Mouse (Mus musculus) liver, embryonic 16.5 days (tissue): ENCODE results near the gene Nudt14. TPM values are rescaled to one million over a fixed set of nuclear protein-coding genes. Genes with fewer than 3 reads are reported as not detected.

Experiments
- ATAC-seq: fragments of 200-750 bp; cut with Nextera tagmentation; 2 replicates; pipeline ENCODE4 v1.8.0; 2017; ENCODE audit warnings: low read depth, mild to moderate bottlenecking, moderate number of reproducible peaks, moderate library complexity
- H3K27ac ChIP-seq: fragments of 300-500 bp; sonication (generic); 2 replicates; pipeline ENCODE4 v1.5.1; 2014; ENCODE audit warnings: mild to moderate bottlenecking, low read length
- H3K27me3 ChIP-seq: fragments of 300-500 bp; sonication (generic); 2 replicates; pipeline ENCODE4 v1.6.1; 2014; ENCODE audit warnings: low read depth, low read length, mixed read lengths; ENCODE audit not compliant: control insufficient read depth, insufficient read depth
- H3K36me3 ChIP-seq: fragments of 300-500 bp; sonication (generic); 2 replicates; pipeline ENCODE4 v1.6.1; 2014; ENCODE audit warnings: mild to moderate bottlenecking; ENCODE audit not compliant: control insufficient read depth, insufficient read depth
- H3K4me1 ChIP-seq: fragments of 300-500 bp; sonication (generic); 2 replicates; pipeline ENCODE4 v1.6.1; 2014; ENCODE audit warnings: low read depth, low read length, mixed read lengths; ENCODE audit not compliant: control insufficient read depth
- H3K4me2 ChIP-seq: fragments of 300-500 bp; sonication (generic); 2 replicates; pipeline ENCODE4 v1.6.1; 2014; ENCODE audit warnings: low read depth, low read length, mixed read lengths
- H3K4me3 ChIP-seq: fragments of 300-500 bp; sonication (generic); 2 replicates; pipeline ENCODE4 v1.5.1; 2014; ENCODE audit warnings: low read depth, mild to moderate bottlenecking, low read length
- H3K9ac ChIP-seq: fragments of 300-500 bp; sonication (generic); 2 replicates; pipeline ENCODE4 v1.6.1; 2014; ENCODE audit warnings: low read depth, low read length
- H3K9me3 ChIP-seq: fragments of 300-500 bp; sonication (generic); replicated peaks from 2 replicates; pipeline ENCODE4 v1.6.1; 2016; ENCODE audit warnings: low read length; ENCODE audit not compliant: control insufficient read depth
- WGBS: fragments of 180-500 bp; shearing (Covaris S2); extraction: QIAGEN DNeasy Blood & Tissue Kit; methylation state at CpG from one replicate; pipeline ENCODE4 v1.1.7; 2014; ENCODE audit not compliant: insufficient replicate concordance; 5-methylcytosine and 5-hydroxymethylcytosine counted together
- microRNA-seq: library from miRNA; unstranded; fragments of <30 nt; microRNA quantifications from one replicate; pipeline ENCODE4, GENCODE M21; 2016
- polyA plus RNA-seq: library from polyadenylated mRNA; unstranded; fragments of >200 nt; fragmentation: Nextera tagmentation; extraction: Ambion mirVana; gene quantifications from 2 replicates; pipeline ENCODE4 v1.2.1, GENCODE M21; 2015

Nudt14 gene
- polyA plus RNA-seq, 1 experiment from 2014 or later = 12.1 TPM

DNA sequence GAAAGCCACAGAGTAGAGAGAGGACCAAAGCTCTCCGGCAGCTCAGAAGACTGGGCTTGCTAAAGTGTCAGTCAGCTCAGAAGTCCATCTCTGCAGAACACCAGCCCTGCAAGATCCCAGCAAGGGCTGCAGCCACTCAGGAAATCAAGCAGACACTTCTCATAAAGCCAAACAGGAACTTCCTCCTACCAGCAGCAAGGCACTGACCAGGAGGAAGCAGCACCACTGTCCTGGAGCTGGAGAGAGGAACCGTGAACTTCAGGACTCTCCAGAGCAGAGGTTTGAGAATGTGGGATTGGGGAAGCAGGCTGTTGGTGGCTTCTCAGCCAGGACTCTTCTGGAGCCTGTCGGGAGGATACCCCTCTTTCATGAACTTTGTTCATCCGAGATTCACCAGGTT lies 47.0 kb downstream of the Nudt14 start:
- H3K4me1 ChIP-seq = no peaks in the 10 kb centered on the region
- H3K36me3 ChIP-seq = no peaks in the 10 kb centered on the region
- no peak overlapping the region for H3K4me3 ChIP-seq
- no peaks in the 10 kb centered on the region for H3K9me3 ChIP-seq
- no peak overlapping the region for H3K9ac ChIP-seq
- peaks cover 4% of the 10 kb centered on the region; the same call in 1 of the 2 replicates for H3K27me3 ChIP-seq
- WGBS = 17% methylated on average over 4 of the region's 4 CpGs
- ATAC-seq = no peak
- H3K27ac ChIP-seq = no peak overlapping the region
- H3K4me2 ChIP-seq = no peak overlapping the region

DNA sequence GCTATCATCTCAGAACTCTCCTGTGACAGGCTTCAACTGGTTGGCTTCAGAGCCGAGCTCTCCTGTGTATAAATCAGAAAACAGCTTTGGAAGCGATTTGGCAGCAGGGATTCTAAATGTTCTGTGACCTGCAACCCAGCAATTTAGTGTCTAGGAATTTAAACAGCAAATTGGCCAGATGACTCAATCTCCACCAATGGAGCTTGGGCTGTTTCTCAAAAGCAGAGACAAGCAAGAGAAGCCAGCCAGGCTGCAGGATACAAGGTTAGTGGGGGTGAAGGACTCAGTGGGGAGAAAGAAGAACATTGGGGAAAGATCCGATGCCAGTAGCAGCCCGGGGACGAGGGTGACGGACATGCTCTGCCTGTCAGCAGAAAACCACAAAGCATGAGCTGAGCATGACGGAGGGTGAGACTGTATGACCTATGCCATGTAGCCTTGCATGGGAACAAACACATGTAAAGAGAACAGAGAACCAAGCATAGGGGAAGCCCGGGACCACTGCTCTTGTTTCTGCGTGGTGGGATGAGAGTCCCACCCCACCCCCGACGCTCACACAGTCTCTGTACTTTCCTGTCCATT lies 47.5 kb downstream of the Nudt14 start:
- no peak overlapping the region for H3K4me3 ChIP-seq
- peaks cover 4% of the 10 kb centered on the region; the same call in 1 of the 2 replicates for H3K27me3 ChIP-seq
- whole genome bisulfite sequencing = 19% methylated on average over 11 of the region's 11 CpGs
- no peak for ATAC-seq
- H3K9me3 ChIP-seq = no peaks in the 10 kb centered on the region
- no peak overlapping the region for H3K4me2 ChIP-seq
- no peak overlapping the region for H3K9ac ChIP-seq
- no peaks in the 10 kb centered on the region for H3K36me3 ChIP-seq
- H3K27ac ChIP-seq = no peak overlapping the region
- H3K4me1 ChIP-seq = no peaks in the 10 kb centered on the region

DNA sequence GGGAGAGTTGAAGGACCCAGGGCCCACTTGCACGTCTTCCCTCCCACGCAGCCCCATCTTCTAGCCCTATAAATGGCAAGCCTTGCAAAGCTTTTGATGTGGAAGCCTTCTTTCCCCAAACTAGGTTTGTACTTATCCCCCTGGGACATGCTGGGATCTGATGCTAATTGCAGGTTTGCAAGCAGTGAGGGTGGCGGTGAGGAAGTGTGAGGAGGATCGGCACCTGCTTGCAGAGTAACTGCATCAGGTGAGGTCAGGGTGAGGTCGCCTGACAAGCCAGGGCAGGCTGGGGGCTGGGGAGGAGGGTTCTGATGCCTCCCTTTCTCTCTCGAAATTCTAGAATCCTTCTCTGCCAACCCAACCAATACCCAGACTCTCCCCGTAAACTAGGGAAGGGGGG lies 56.5 kb downstream of the Nudt14 start:
- no peak for ATAC-seq
- whole genome bisulfite sequencing = 47% methylated on average over 7 of the region's 7 CpGs

More for the DNA sequence above, 56.5 kb downstream of the Nudt14 start:
- Histone ChIP-seq H3K4me3 (no peak overlapping the region), H3K9ac (no peak overlapping the region), H3K36me3 (no peaks in the 10 kb centered on the region), H3K9me3 (no peaks in the 10 kb centered on the region), H3K27me3 (no peaks in the 10 kb centered on the region), H3K4me2 (no peak overlapping the region), H3K4me1 (no peaks in the 10 kb centered on the region), H3K27ac (no peak overlapping the region)

Small RNA genes lying within 50 kb of the gene (microRNA-seq; reads per million reads assigned to microRNA genes)
- not detected for gene Mir6941

Other genes starting within 250 kb of the Nudt14 start
- 2.8 and 3.6 TPM in 2 replicates for gene Cep170b, start 221.7 kb downstream of the Nudt14 start, polyA plus RNA-seq
- 19.4 and 20.3 TPM in 2 replicates for gene Pld4, start 181.5 kb downstream of the Nudt14 start, polyA plus RNA-seq
- gene Ahnak2, start 139.5 kb downstream of the Nudt14 start, polyA plus RNA-seq = 0.08 and 0.26 TPM in 2 replicates
- 0.34 and 0.39 TPM in 2 replicates for gene Clba1, start 133.2 kb downstream of the Nudt14 start, polyA plus RNA-seq
- gene Cdca4, start 112.7 kb downstream of the Nudt14 start, polyA plus RNA-seq = 48.9 and 61.7 TPM in 2 replicates
- gene Gpr132, start 73.9 kb downstream of the Nudt14 start, polyA plus RNA-seq = 0.38 and 0.40 TPM in 2 replicates
- gene Jag2, start 12.3 kb downstream of the Nudt14 start, polyA plus RNA-seq = 0.21 and 0.34 TPM in 2 replicates
- 4.5 and 4.9 TPM in 2 replicates for gene Btbd6, start 34.4 kb upstream of the Nudt14 start, polyA plus RNA-seq
- 22.8 and 25.7 TPM in 2 replicates for gene Brf1, start 58.6 kb upstream of the Nudt14 start, polyA plus RNA-seq
- 4.3 and 5.8 TPM in 2 replicates for gene Pacs2, start 72.4 kb upstream of the Nudt14 start, polyA plus RNA-seq
- not detected in 2 replicates for gene Tex22, start 132.4 kb upstream of the Nudt14 start, polyA plus RNA-seq
- gene Mta1, start 156.2 kb upstream of the Nudt14 start, polyA plus RNA-seq = 3.4 and 3.5 TPM in 2 replicates
- gene Crip2, start 198.1 kb upstream of the Nudt14 start, polyA plus RNA-seq = 41.6 and 43.8 TPM in 2 replicates
- 97.4 and 102 TPM in 2 replicates for gene Crip1, start 204.2 kb upstream of the Nudt14 start, polyA plus RNA-seq
- 9.1 and 9.2 TPM in 2 replicates for gene Tedc1, start 214.3 kb upstream of the Nudt14 start, polyA plus RNA-seq
- gene Tmem121, start 243.8 kb upstream of the Nudt14 start, polyA plus RNA-seq = 0.36 and 0.39 TPM in 2 replicates